16 mouse cellular contexts compared by ENCODE assay signal in the genomic region with DNA sequence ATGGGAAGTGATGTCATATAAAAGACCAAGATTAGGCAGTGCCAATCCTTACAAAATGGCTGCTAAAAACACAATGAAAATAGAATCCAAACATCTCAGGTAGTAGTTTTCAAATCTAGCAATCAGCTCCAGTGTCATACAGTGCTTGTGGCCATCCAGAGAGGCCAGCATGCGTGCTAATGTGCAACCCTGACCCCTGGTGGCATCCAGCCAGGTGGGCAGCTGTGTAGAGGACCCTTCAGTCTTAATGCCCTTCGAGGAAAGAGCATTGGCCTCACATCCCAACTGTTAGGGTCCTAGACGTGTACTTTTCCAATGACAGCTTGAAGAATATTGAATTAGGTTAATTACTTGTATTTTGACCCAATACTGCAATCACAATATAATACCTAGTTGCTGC.
"Had no signal": no experiment of that assay in that cellular context is flagged by ENCODE, and none has a peak within 500 bp of the region (broad histone marks: within the 10 kb centered on the region; RNA-seq: fewer than 3 reads in every experiment).

No protein-coding gene starts in this region.

- H3K27me3 ChIP-seq: limb, embryonic 15.5 days; liver, embryonic 15.5 days; neural tube, embryonic 15.5 days; stomach, embryonic 15.5 days had no signal

- H3K4me3 ChIP-seq: limb, embryonic 15.5 days; liver, embryonic 15.5 days; midbrain, embryonic 10.5 days; myocyte; neural tube, embryonic 15.5 days; stomach, embryonic 15.5 days had no signal

- H3K36me3 ChIP-seq: stomach, embryonic 15.5 days had no signal

- H3K9me3 ChIP-seq: limb, embryonic 15.5 days; liver, embryonic 15.5 days; midbrain, embryonic 10.5 days; neural tube, embryonic 15.5 days; stomach, embryonic 15.5 days had no signal

- H3K9ac ChIP-seq: limb, embryonic 15.5 days; liver, embryonic 15.5 days; lung, embryonic 14.5 days; neural tube, embryonic 15.5 days; stomach, embryonic 15.5 days had no signal

- H3K27ac ChIP-seq: limb, embryonic 15.5 days; liver, embryonic 15.5 days; midbrain, embryonic 10.5 days; neural tube, embryonic 15.5 days; stomach, embryonic 15.5 days had no signal

- H3K4me1 ChIP-seq: limb, embryonic 15.5 days; liver, embryonic 15.5 days; midbrain, embryonic 10.5 days; neural tube, embryonic 15.5 days; stomach, embryonic 15.5 days had no signal

- H3K4me2 ChIP-seq: limb, embryonic 15.5 days; liver, embryonic 15.5 days; lung, embryonic 14.5 days; neural tube, embryonic 15.5 days; stomach, embryonic 15.5 days had no signal

- DNase-seq: kidney, adult 18-20 months; kidney, postnatal 14 days; layer of hippocampus, adult 9-11 months; layer of hippocampus, postnatal 36 days; lung, embryonic 14.5 days; lung, postnatal 10 days; lung, postnatal 4 days; right cerebral cortex, postnatal 14 days; thymus, adult 2 months; thymus, postnatal 25 days had no signal
